Mouse (Mus musculus): ENCODE measurements at regions not wholly inside any gene's neighbourhood (a gene's known extent, or its start where the extent isn't known, plus 50 kb on each side); places are given as distances from the start of the nearest gene placed in this dataset.

- TF ChIP-seq CTCF (IDR thresholded peaks at IDR 0.05; ENCODE audit: insufficient read depth, low read length) (no peak), POLR2A (IDR thresholded peaks at IDR 0.05; ENCODE audit: borderline replicate concordance, extremely low read depth, low read depth, low read length) (no peak)
Measured at GRCm38 (mm10) chr8:116790294-116790693, 57.5 kb upstream of the Cdyl2 start.

All from lung, adult 2 months (tissue).